Mouse (Mus musculus) CD4-positive, CD25-positive, alpha-beta regulatory T cell, adult 9 weeks (primary cell): ENCODE measurements around the gene Slc16a7. TPM values are rescaled to one million over a fixed set of nuclear protein-coding genes. Genes with fewer than 3 reads are reported as not detected.

Source experiments
- polyA plus RNA-seq: library from polyadenylated mRNA; unstranded; fragments of 100-300 nt; shearing (Covaris generic); gene quantifications from one replicate; pipeline ENCODE4 v1.2.1, GENCODE M21; 2017

Slc16a7 gene
- polyA plus RNA-seq: 0.27 TPM

GRCm38 (mm10) chr10:125388876-125389786 lies at the start of gene Slc16a7:
TSS of gene Slc16a7 (minus strand) at chr10:125389465.

